Mouse (Mus musculus): ENCODE results near the gene Atoh7.
A peak's percentile ranks its signal among the peaks of the same experiment; 100 is the strongest.

DNA sequence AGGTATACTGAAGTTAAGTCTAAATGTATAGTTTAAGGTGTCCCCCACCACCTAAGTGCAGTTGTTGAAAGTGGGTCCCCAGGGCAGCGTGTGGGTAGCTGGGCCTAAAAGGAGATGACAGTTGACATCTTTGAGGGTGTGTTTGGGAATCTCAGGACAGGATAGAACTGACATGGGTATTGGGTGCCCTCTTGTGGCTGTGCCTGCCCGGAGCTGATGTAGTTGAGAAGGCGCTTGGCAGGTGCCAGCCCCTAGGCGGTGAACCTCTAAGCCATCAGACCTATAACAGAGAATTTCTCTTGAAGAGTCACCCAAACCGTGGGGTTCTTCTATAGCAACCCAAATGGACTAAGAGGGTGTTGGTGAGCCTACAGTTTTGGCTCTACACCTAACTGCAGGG lies 33.5 kb upstream of the Atoh7 start:
- TF ChIP-seq EP300 (IDR thresholded peaks at IDR 0.05) (no peak), CTCF (IDR thresholded peaks at IDR 0.05) (peak; percentile 95)

Measured in lung, postnatal 0 days (tissue).